Mouse (Mus musculus) kidney, postnatal 36 days (tissue): ENCODE data around the gene Shq1.
A peak's percentile ranks its signal among the peaks of the same experiment; 100 is the strongest.

Experiments used
- DNase-seq, 2 experiments: peaks; one replicate each; pipeline ENCODE4 v3.0.0; 2021 to 2022; ENCODE audit warnings: mixed read lengths in 2 of 2

Shq1 gene

GRCm38 (mm10) chr6:100667644-100668043 lies 3.3 kb downstream of the Shq1 start:
- no peak for DNase-seq

GRCm38 (mm10) chr6:100662224-100662623 lies 8.7 kb downstream of the Shq1 start:
- no peak for DNase-seq

GRCm38 (mm10) chr6:100660395-100660794 lies 10.6 kb downstream of the Shq1 start:
- DNase-seq = peak in 1 of 2 experiments; percentile 9

- DNase-seq = no peak
Observed at GRCm38 (mm10) chr6:100652535-100652934, 18.4 kb downstream of the Shq1 start.

DNA sequence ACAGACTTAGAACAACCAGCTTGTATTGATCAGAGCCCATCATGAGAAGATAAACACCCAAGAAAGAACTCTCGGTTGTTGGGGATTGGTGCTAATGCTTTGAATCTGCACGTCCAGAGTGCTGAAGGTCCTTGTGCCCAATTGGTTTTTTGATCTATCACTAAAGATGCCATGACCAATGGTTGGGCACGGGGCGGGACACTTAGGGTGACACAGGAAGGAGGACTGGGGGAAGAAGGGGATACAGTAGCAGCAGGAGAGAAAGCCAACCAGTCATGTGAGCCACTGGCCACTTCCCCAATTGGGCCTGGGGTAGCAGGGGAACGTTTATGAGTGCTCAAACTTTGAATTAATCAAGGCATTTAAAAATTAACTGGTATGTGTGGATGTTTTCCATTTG lies 23.8 kb downstream of the Shq1 start:
- peak in 1 of 2 experiments; percentile 21 for DNase-seq

GRCm38 (mm10) chr6:100645469-100646201 lies 25.3 kb downstream of the Shq1 start:
- DNase-seq = peak; percentile 26 to 54

DNA sequence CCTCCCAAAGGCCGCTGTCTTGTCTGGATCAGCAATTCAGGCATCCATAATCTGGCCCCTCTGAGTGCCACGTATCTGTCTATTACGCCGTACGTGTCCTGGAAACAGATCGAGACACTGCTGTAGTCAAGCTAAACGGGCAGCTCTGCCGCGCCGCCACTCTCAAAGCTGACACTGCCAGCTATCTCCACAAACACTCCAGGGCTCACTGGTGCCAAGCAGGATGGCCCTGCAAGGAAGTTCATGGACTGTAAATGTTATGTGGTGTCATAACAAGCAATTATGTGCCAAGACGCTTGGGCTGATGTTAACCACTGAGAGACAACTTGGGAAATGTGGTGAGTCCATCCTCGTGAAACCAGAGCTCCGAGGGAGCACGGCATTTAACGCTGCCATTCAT lies 26.3 kb downstream of the Shq1 start:
- DNase-seq = no peak

GRCm38 (mm10) chr6:100642786-100643185 lies 28.2 kb downstream of the Shq1 start:
- DNase-seq = no peak

- no peak for DNase-seq
Observed at GRCm38 (mm10) chr6:100640591-100640990, 30.4 kb downstream of the Shq1 start.

DNA sequence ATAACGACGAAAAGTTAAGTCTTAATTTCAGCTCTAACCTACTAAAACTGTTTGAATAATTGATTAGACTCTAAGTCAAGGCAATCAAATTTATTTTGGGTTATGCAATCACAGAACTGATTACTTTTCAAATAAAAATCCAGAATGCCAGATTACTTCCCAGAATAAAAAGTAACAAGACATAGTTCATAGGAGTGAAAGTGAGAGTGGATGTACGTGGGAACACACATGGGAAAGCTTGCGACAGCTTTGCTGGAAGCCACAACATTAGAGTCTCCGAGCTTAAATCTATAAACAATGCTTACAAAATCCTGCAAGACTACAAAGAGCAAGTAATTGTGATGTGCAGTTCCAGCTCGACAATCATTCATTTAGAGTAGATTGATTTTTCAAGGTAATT lies 41.9 kb downstream of the Shq1 start:
- no peak for DNase-seq

- no peak for DNase-seq
Observed at GRCm38 (mm10) chr6:100628223-100628622, 42.7 kb downstream of the Shq1 start.

DNA sequence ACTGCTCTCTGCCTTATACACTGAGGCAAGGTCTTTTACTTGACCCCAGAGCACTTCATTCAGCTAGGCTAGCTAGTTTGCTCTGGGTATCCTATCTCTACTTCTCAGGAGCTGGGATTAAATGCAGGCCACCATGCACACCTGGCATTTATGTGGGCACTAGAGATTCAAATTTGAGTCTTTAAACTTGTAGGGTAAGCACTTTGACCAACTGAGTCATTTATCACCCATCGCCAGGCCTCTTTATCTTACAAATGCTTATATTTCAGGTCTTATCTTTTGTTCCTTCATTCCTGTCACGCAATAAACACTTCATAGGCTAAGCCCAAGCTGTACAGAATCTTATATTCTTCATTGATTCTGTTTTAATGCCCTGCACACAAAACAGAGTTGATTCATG lies 47.0 kb downstream of the Shq1 start:
- no peak for DNase-seq

DNA sequence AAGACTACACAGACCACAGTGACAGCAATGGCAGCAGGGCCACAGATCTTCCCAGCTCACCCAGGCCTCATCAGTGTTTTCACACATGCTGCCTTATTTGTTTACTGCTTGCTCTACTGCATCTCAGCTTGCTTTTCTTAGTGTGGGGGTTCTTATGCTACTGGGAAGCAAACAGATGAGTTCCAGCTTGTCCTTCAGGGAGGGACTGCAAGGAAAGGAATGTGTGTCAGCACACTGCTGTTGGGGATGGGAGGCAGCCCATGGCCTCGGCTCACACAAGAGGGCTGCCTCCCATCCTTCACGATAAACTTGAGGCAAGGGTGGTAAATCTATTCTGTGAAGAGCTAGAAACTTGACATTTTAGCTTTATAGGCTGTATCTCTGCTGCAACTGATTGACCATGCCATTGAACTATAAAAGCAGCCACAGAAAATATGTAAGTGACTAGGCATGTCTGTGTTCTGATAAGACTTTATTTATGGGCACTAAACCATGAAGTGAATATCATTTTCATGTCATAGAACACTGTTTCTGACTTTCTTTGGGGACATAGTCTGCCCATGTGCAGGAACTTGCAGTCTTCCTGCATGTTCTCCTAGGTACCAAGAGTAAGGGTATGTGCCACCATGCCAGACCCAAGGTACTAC lies 48.0 kb downstream of the Shq1 start:
- no peak for DNase-seq

DNA sequence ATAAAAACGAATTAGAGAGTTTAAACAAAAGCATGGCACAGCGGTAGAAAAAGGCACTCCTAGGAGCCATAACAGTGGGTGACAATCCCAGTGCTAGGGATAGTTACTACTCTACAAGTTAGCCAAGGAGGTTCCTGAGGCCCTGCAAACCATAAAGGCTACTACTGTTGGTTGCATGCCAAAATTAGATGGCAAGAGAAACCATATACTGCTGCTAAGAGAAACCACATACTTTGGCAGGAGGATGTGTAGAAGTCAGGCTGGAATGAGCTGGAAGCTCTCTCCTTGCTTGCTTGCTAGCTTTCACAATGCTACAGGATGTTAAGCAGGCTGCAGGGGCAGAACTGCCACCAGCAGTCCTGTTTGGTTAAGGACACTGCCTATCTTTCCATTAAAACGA lies 50.5 kb downstream of the Shq1 start:
- no peak for DNase-seq

- no peak for DNase-seq
Observed at GRCm38 (mm10) chr6:100619309-100619708, 51.6 kb downstream of the Shq1 start.

DNA sequence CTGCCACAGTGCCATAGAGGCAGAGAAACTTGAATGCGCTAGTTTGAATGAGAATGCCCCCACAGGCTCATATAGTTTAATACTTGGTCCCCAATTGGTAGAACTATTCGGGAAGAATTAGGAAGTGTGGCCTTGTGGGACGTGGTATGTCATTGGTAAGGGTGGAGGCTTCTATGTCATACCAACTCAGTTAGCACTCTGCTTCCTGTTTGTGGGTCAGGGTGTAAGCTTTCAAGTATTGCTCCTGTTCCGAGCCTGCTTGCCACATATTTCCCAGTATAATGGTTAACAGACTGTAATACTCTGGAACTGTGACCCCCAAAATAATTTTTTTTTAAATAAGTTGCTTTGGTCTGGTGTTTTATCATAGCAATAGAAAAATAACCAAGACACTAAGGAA lies 54.8 kb downstream of the Shq1 start:
- DNase-seq = no peak

- DNase-seq = no peak
Observed at GRCm38 (mm10) chr6:100613593-100614267, 57.2 kb downstream of the Shq1 start.

GRCm38 (mm10) chr6:100610897-100611575 lies 59.9 kb downstream of the Shq1 start:
- no peak for DNase-seq

- DNase-seq = peak in 1 of 2 experiments; percentile 17
Observed at GRCm38 (mm10) chr6:100610182-100610581, 60.8 kb downstream of the Shq1 start.

GRCm38 (mm10) chr6:100609256-100609655 lies 61.7 kb downstream of the Shq1 start:
- DNase-seq = no peak

GRCm38 (mm10) chr6:100608429-100608828 lies 62.5 kb downstream of the Shq1 start:
- peak; percentile 25 to 67 for DNase-seq

- DNase-seq = no peak
Observed at GRCm38 (mm10) chr6:100606805-100607204, 64.2 kb downstream of the Shq1 start.

GRCm38 (mm10) chr6:100603702-100604101 lies 67.3 kb downstream of the Shq1 start:
- DNase-seq = no peak
